Mouse (Mus musculus) testis, postnatal 14 days (tissue): ENCODE data around the gene D630039A03Rik.
"Not testable (repeated sequence)": the region's sequence is repeated elsewhere in the genome, so short reads cannot be mapped to it uniquely, and the experiment has no call there.

Source experiments
- DNase-seq: peaks from one replicate; pipeline ENCODE4 v3.0.0; 2021; ENCODE audit warnings: low spot score

D630039A03Rik gene

DNA sequence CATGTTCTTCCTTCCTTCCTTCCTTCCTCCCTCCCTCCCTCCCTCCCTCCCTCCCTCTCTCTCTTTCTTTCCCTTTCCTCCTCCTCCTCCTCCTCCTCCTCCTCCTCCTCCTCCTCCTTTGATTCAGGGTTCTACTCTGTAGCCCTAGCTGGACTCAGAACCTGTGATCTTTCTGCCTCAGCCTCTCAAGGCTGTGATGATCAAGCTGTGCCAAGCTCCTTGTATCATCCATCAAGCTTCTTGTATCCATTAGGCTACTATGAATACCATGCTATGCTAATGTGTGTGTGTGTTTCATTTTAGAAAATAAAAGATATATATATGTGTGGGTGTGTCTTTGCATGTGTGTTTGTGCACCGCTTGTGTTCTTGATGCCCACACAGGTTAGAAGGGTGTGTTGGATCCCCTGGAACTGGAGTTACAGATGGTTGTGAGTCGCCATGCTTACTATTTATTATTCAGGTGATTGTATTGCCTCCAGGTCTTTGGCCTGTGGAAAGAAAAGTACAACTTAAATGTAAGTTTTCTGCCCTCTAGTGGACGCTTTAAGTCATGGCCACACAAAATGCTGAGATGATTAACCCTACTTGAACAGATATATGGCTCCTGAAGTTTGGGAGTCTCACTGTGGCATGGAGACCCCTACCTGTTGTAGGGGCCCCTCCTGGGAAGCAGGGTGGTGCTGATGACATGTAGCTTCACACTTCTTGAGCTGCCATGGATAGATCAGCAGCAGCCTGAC is 11.5 kb upstream of the D630039A03Rik start:
- no peak for DNase-seq

DNA sequence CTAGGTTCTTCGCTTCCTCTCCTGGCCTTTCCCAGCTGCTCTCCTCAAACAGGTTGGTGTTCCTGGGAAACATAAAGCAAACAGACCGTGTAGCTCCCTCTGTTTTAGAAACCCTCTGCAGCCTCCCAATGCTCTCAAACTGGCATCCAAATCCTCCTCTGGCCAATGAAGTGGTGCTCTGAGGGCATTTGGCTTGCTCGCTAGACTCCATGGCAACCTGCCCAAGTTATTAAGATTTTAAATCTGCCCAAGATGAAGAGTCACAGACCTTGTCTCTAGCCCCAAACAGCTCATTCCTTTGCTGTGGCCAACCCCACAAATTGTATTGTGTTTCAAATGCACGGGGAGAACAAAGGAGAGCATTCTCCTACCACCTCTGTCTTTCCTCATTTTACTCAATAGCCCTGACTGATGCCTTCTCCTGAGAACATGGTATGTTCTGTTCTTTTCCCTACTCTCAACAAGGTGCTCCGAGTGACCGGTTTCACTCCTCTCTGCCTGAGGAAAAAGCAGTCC is 8.5 kb upstream of the D630039A03Rik start:
- DNase-seq: no peak

DNA sequence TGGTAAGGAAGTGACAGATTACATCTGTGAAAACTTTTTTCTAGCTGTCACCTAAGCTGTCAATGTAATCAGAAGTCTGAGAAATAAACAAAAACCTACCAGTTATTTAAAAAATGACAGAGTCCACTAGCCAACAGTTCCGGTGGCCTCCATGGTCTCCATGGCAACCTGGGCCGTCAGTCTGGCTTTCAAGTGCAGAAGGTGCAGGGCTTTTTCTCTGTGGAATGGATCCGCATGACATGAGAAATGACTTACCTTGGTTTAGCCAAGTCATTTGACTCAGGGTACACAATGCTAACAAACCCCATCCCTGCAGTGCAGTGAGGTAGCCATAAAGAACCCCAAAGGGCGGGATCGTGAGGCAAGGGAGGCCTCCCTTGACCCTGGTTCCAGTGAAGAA is 6.1 kb upstream of the D630039A03Rik start:
- DNase-seq: no peak

GRCm38 (mm10) chr4:57920522-57920921 is 4.4 kb upstream of the D630039A03Rik start:
- no peak for DNase-seq

DNA sequence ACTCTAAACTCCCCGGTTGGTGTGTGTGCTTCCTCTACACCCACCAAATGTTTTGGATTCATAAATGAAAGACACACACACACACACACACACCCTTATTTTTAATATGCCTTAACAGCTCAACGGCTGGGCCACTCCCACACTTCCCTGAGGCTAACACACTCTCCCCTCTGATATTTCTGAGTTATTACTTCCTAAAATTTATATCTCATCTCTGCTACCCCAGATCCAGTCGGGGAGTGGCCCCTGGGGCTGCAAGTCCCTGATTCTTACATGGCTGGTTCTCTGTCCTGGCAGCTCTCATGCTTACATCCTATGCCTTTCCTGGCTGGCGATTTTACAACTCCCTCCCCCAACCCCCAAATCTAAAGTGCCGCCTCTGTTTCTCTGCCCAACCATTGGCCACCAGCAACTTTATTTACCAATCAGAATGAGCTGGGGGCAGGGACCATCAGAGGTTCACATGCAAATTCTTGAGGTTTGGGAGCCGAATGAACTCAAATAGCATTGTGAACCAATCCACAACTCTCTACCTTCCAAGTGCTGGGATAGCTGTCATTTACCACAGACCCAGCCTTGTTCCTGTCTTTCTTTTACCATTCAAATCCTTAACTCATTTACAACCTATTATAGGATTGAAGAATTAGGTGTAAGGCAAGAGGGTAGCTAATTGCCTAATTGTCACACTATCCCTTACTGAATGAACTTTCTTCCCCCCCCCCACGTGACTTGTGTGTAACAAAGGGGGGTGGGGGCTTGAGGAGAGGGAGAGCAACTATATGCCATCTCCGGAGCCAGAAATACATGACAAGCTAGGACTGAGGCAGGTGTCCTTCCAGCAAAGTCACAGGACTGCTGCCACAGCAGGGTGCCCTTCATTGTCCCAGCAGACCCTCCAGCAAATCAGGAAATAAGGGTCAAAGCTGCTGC is 3.7 kb upstream of the D630039A03Rik start:
- no peak for DNase-seq

DNA sequence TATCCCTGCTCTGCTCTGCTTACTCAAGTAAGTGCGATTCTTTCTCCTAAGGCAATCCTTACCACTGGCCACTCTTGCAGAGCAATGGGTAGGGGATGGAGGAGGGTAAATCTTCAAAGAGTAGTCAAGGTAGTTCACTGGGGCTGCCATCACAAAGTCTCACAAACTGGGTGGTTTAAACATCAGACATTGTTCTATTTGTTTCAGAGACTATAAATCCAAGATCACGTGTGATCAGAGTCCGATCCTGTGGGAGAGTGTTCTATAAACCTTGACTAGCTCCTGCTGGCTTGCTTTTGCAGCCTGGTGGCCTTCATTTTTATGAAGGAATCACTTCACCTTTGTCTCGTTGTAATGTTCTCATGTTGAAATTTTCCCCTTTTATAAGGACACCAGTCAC is 614 bp upstream of the D630039A03Rik start:
- no peak for DNase-seq

DNA sequence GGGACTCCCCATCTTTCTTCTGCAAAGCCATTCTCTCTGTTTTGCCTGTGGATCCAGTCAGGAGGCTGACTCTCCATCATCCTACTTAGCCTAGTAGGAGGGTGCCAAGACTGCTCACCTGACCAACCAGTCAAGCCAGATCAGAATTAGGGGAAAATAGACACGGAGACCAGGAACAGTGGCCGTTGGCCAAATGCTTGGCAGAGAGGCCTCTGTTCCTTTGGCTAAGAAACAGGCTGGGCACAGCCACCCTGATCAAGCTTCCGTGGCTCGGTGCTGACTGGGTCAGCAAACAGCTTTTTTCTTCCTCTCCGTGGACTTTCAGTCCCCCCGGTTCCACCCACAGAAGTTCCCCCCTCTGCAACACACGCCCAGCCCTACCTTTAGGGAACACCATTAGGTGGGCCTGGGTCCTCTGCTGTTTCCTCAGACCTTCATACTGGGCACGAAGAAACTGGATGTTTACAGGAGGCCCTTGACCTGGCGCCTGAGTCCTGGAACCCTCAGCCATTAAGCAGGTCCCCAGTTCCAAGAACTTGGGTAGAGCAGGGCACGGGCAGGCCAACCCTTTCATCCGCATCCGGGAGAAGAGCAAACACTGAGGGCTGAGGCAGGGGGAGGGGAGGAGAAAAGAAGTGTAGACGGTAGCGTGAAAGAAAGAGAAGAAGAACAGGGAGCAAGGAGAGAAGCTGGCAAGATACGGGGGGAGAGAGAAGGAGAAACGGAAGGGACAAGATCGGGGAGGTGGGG is 706 bp downstream of the D630039A03Rik start:
- DNase-seq: peak; percentile 23

DNA sequence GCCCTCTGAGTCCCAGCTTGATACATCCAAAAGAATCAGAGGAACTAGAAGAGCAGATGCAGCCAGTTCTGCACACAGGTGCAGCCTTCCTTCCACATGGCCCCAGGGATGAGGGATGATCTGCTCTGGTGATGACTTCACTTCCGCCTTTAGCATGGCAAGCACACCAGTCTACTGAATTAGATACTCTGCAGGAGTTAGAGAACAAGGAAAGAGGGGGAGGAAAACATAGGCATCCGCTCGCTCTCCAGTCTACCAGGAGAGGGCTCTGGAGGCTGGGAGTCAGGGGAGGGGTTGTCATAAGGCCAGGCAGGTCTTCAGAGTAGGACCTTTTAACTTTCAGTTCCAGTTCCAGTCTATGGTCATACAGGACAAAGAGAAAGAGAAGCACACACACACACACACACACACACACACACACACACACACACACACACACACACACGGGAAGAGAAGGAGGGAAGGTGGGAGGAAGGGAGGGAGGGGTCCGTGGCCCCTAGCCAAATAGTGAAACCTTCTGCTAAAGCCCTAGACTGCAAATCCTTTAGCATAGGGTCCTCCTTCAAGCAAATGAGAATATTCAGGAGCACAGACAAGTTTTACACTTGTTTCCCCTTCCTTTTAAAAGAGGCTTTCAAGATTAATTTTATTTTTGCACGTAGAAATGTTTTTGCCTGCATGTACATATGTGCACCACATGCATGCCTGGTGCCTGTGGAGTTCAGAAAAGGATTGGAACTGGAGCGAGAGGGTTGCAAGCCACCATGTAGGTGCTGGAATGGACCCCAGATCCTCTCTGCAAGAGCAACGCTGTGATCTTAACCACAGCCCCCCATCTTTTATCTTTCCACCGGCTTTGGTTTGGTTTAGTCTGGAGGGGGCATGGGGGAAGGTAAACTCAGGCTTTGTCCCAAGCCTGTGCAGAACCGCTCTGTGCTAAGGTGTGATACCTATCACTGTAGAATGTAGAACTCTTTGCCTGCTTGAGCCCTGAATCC is 1.6 kb downstream of the D630039A03Rik start:
- DNase-seq: no peak

- no peak for DNase-seq
Observed at GRCm38 (mm10) chr4:57913021-57913420, 3.1 kb downstream of the D630039A03Rik start.

GRCm38 (mm10) chr4:57908860-57909259 is 7.2 kb downstream of the D630039A03Rik start:
- no peak for DNase-seq

DNA sequence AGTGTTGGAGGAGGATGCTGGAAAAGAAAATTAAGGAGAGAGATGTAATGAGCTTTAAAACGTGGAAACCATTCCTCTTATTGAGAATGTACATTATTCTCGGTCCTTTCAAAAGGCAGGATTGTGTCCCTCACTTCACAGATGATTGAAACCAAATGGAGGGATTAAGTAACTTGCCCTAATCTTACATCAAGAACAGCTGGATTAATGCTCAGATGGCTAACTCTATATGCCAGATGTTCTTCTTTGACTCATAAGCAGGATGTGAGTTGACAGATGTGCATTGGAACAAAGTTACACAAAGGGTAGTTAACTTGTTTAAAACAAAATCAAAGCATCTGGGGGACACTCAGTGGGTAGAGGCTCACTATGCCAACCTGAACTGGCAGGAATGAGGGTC is 9.4 kb downstream of the D630039A03Rik start:
- no peak for DNase-seq

- DNase-seq: no peak
Observed at GRCm38 (mm10) chr4:57904638-57905037, 11.5 kb downstream of the D630039A03Rik start.

DNA sequence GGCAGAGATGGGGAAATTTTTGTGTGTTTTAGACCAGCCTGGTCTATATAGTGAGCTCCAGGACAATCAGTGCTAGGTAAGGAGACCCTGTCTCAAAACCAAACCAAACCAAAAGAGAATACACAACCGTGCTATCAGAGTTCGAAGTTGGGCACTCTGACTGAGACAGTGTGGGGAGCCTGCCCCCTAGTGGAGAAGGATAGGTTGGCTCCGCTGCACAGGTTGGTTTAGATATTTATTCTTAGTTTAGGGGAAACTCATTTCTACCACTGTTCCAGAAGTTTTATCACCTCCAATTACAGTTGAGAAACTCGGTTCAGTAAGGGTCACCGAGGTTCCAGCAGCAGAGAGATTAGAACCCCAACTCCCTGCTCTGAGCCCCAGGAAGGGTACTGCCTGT is 11.9 kb downstream of the D630039A03Rik start:
- DNase-seq: peak; percentile 38

GRCm38 (mm10) chr4:57902619-57903018 is 13.5 kb downstream of the D630039A03Rik start:
- no peak for DNase-seq

- DNase-seq: no peak
Observed at GRCm38 (mm10) chr4:57901210-57901609, 14.9 kb downstream of the D630039A03Rik start.

- no peak for DNase-seq
Observed at GRCm38 (mm10) chr4:57896631-57897030, 19.5 kb downstream of the D630039A03Rik start.

GRCm38 (mm10) chr4:57895902-57896301 is 20.2 kb downstream of the D630039A03Rik start:
- no peak for DNase-seq

DNA sequence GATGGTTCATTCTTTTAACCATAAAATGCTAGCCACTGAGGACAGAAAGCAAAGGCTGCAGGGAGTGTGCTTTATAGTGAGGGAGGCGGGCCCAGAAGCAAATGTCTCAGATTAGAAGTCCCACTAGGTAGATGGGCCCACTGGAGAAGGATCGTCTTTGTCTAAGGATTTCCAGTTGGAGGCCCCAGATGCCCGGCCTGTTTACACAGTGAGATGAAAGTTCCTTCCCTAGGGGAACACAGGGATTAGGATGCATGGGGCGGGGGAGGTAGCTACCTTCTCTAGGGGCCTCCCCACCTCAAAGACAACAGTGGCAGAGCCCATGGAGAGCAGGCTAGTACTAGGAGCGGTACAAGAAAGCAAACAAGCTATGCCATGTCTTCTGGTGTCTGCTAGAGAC is 21.0 kb downstream of the D630039A03Rik start:
- DNase-seq: no peak

DNA sequence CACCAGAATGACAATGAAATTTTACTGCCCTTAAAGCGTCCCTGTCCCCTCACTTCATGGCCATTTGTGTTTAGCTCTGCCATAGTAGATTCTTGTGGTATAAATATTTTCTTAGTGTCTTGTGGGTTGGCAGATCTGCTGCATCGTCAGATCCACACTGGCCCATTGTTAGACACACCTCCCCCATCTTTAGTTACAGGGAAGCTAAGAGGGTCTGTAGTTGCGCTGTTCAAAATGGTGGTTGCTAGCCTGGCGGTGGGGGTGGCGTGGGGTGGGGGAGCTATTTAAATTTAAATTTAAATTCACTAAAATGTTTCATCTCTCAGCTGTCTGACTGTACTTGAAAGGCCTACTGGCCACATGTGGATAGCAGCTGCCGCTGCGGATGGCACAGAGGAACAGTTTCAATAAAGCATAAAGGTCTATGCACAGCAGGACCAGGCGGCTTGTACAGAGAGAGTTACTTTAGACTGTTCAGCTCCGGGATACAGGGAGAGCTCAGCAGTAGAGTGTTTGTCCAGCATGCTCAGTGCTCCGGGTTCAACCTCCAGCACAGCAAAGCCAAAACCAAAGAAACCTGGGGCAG is 24.0 kb downstream of the D630039A03Rik start:
- no peak for DNase-seq

GRCm38 (mm10) chr4:57889773-57890172 is 26.3 kb downstream of the D630039A03Rik start:
- no peak for DNase-seq

DNA sequence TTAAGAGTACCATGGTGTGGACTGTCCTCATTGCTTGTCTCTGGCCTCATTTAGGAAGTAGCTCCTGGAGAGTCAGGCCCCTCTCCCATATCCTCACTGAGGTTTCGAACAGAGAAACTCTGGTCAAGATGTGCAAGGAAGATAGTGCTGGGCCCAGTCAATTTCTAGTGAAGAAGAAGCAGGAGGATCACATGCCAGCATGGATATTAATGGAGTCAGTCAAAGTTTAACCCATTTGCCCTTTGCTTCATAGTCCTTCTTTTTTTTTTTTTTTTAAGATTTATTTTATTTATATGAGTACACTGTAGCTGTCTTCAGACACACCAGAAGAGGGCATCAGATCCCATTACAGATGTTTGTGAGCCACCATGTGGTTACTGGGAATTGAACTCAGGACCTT is 27.1 kb downstream of the D630039A03Rik start:
- DNase-seq: not testable (repeated sequence)
